Mouse (Mus musculus) MEL (cell line): ENCODE data around the gene Olfr1501. TPM values are rescaled to one million over a fixed set of nuclear protein-coding genes. Genes with fewer than 3 reads are reported as not detected.

ENCODE experiments used
- DNase-seq: peaks from one replicate; pipeline ENCODE4 v3.0.0; 2011; ENCODE audit warnings: low read depth, low spot score
- H3K27ac ChIP-seq: 2 replicates; pipeline ENCODE4 v1.5.1; 2012; ENCODE audit warnings: low read depth, mild to moderate bottlenecking, control low read depth, low read length, moderate library complexity; ENCODE audit not compliant: control insufficient read depth
- H3K27me3 ChIP-seq, 2 experiments: fragments of 150-350 bp in 1 of 2; sonication (generic) in 1 of 2; 2 replicates each; pipeline ENCODE4 v1.6.1; 2012; ENCODE audit warnings: low read length in 2 of 2, mild to moderate bottlenecking in 2 of 2, improper control_type of control experiment in 1 of 2, moderate library complexity in 1 of 2; ENCODE audit not compliant: insufficient read depth in 2 of 2, control insufficient read depth in 1 of 2
- H3K36me3 ChIP-seq, 2 experiments: 2 replicates each; pipeline ENCODE4 v1.6.1; 2012 to 2014; ENCODE audit warnings: low read length in 2 of 2, improper control_type of control experiment in 1 of 2, inconsistent platforms in 1 of 2, mild to moderate bottlenecking in 1 of 2; ENCODE audit not compliant: insufficient read depth in 2 of 2, control insufficient read depth in 1 of 2
- H3K4me1 ChIP-seq, 2 experiments: fragments of 150-350 bp in 1 of 2; sonication (generic) in 1 of 2; 2 replicates each; pipeline ENCODE4 v1.6.1; 2012; ENCODE audit warnings: low read length in 2 of 2, improper control_type of control experiment in 1 of 2, mild to moderate bottlenecking in 1 of 2; ENCODE audit not compliant: insufficient read depth in 2 of 2, control insufficient read depth in 1 of 2
- H3K4me3 ChIP-seq, 2 experiments: fragments of 150-350 bp in 1 of 2; sonication (generic) in 1 of 2; 2 replicates each; pipeline ENCODE4 v1.5.1; 2012; ENCODE audit warnings: low read depth in 2 of 2, low read length in 2 of 2, mild to moderate bottlenecking in 2 of 2, moderate library complexity in 2 of 2, control low read depth in 1 of 2, improper control_type of control experiment in 1 of 2; ENCODE audit not compliant: control insufficient read depth in 1 of 2, insufficient read depth in 1 of 2
- H3K79me2 ChIP-seq: 2 replicates; pipeline ENCODE4 v1.6.1; 2012; ENCODE audit warnings: mild to moderate bottlenecking, low read length, moderate library complexity; ENCODE audit not compliant: control insufficient read depth, poor library complexity, insufficient read depth
- H3K9ac ChIP-seq: 2 replicates; pipeline ENCODE4 v1.6.1; 2012; ENCODE audit warnings: low read depth, mild to moderate bottlenecking, control low read depth, low read length, moderate library complexity; ENCODE audit not compliant: control insufficient read depth, poor library complexity, severe bottlenecking
- H3K9me3 ChIP-seq: fragments of 150-350 bp; sonication (generic); replicated peaks from 2 replicates; pipeline ENCODE4 v1.6.1; 2012; ENCODE audit warnings: mild to moderate bottlenecking, low read length, improper control_type of control experiment, moderate library complexity; ENCODE audit not compliant: insufficient read depth
- EP300 ChIP-seq, 2 experiments: IDR thresholded peaks; 2 replicates each; pipeline ENCODE4 v1.6.1; 2011; ENCODE audit warnings: improper control_type of control experiment in 2 of 2, low read length in 2 of 2, low read depth in 1 of 2, mild to moderate bottlenecking in 1 of 2
- GATA1 ChIP-seq: IDR thresholded peaks from 2 replicates; pipeline ENCODE4 v1.6.1; 2011; ENCODE audit warnings: low read depth, low read length, improper control_type of control experiment
- JUND ChIP-seq: IDR thresholded peaks from 2 replicates; pipeline ENCODE4 v1.6.1; 2011; ENCODE audit warnings: low read depth, mild to moderate bottlenecking, improper control_type of control experiment, low read length
- KAT2A ChIP-seq: conservative IDR thresholded peaks from 2 replicates; pipeline ENCODE4 v1.6.1; 2012; ENCODE audit warnings: low read depth, low read length, improper control_type of control experiment, inconsistent platforms
- POLR2AphosphoS2 ChIP-seq: IDR thresholded peaks from 2 replicates; pipeline ENCODE4 v1.6.1; 2011; ENCODE audit warnings: low read length, improper control_type of control experiment
- POLR2AphosphoS5 ChIP-seq: IDR thresholded peaks from 2 replicates; pipeline ENCODE4 v1.6.1; 2012; ENCODE audit warnings: low read depth, borderline replicate concordance, mild to moderate bottlenecking, inconsistent platforms, low read length, moderate library complexity, mixed read lengths
- SIN3A ChIP-seq: IDR thresholded peaks from 2 replicates; pipeline ENCODE4 v1.6.1; 2012; ENCODE audit warnings: low read length, improper control_type of control experiment, inconsistent platforms
- polyA plus RNA-seq, 2 experiments: library from polyadenylated mRNA; stranded (reverse) in 1 of 2; unstranded in 1 of 2; fragments of >175 nt in 1 of 2; fragments of >200 nt in 1 of 2; gene quantifications; 2 replicates each; pipeline versions ENCODE4 v1.2.1 to v1.2.4; 2012; ENCODE audit warnings: low replicate concordance in 2 of 2, low read depth in 1 of 2; ENCODE audit not compliant: insufficient read length in 2 of 2, insufficient read depth in 1 of 2, missing spikeins in 1 of 2
- total RNA-seq: library from RNA; depleted of rRNA; stranded (reverse); fragments of 300-350 nt; gene quantifications from 2 replicates; pipeline ENCODE4 v1.2.3, GENCODE M21; 2012; rRNA removed

Olfr1501 gene
- total and polyA plus RNA-seq, 3 experiments: not detected

- no peak for DNase-seq
- TF ChIP-seq EP300 (IDR thresholded peaks at IDR 0.05; ENCODE audit: low read depth in 1 of 2, low read length in 2 of 2): no peak
- TF ChIP-seq POLR2AphosphoS2: no peak
- no peak for TF ChIP-seq KAT2A
- no peak for TF ChIP-seq SIN3A
- no peak for TF ChIP-seq GATA1
- no peak for TF ChIP-seq JUND
- TF ChIP-seq POLR2AphosphoS5: no peak
- TF ChIP-seq, all 39 proteins: peak for 0
Measured at GRCm38 (mm10) chr19:13798102-13798501, 52.4 kb downstream of the Olfr1501 start, which contains the start of gene Olfr1497. Gene Olfr1497 (minus strand): TSS chr19:13798202.

More at GRCm38 (mm10) chr19:13798102-13798501, 52.4 kb downstream of the Olfr1501 start, which contains the start of gene Olfr1497:
- Histone ChIP-seq H3K27me3 (no peaks in the 10 kb centered on the region), H3K79me2 (no peaks in the 10 kb centered on the region), H3K4me1 (no peaks in the 10 kb centered on the region), H3K4me3 (no peak within 1 kb of the TSS), H3K27ac (no peak within 1 kb of the TSS), H3K9ac (no peak within 1 kb of the TSS), H3K9me3 (no peaks in the 10 kb centered on the region), H3K36me3 (no peaks in the 10 kb centered on the region)

Other genes starting within 250 kb of the Olfr1501 start
- not detected in 2 replicates for gene Olfr1487, start 233.3 kb downstream of the Olfr1501 start, total RNA-seq
- gene Olfr1487, start 233.3 kb downstream of the Olfr1501 start, polyA plus RNA-seq: not detected
- gene Olfr1489, start 219.1 kb downstream of the Olfr1501 start, total RNA-seq: not detected in 2 replicates
- gene Olfr1489, start 219.1 kb downstream of the Olfr1501 start, polyA plus RNA-seq: not detected
- not detected in 2 replicates for gene Olfr1490, start 199.6 kb downstream of the Olfr1501 start, total RNA-seq
- not detected for gene Olfr1490, start 199.6 kb downstream of the Olfr1501 start, polyA plus RNA-seq
- gene Olfr1491, start 153.4 kb downstream of the Olfr1501 start, total RNA-seq: not detected in 2 replicates
- gene Olfr1491, start 153.4 kb downstream of the Olfr1501 start, polyA plus RNA-seq: not detected
- gene Olfr1493-ps1, start 127.4 kb downstream of the Olfr1501 start, total RNA-seq: not detected in 2 replicates
- not detected for gene Olfr1493-ps1, start 127.4 kb downstream of the Olfr1501 start, polyA plus RNA-seq
- not detected in 2 replicates for gene Olfr1494, start 111.0 kb downstream of the Olfr1501 start, total RNA-seq
- gene Olfr1494, start 111.0 kb downstream of the Olfr1501 start, polyA plus RNA-seq: not detected
- gene Olfr1495, start 86.1 kb downstream of the Olfr1501 start, total RNA-seq: not detected in 2 replicates
- not detected for gene Olfr1495, start 86.1 kb downstream of the Olfr1501 start, polyA plus RNA-seq
- gene Olfr1496, start 72.8 kb downstream of the Olfr1501 start, total RNA-seq: not detected in 2 replicates
- gene Olfr1496, start 72.8 kb downstream of the Olfr1501 start, polyA plus RNA-seq: not detected
- not detected in 2 replicates for gene Olfr1497, start 52.5 kb downstream of the Olfr1501 start, total RNA-seq
- not detected for gene Olfr1497, start 52.5 kb downstream of the Olfr1501 start, polyA plus RNA-seq
- not detected in 2 replicates for gene Olfr1499, start 31.2 kb downstream of the Olfr1501 start, total RNA-seq
- gene Olfr1499, start 31.2 kb downstream of the Olfr1501 start, polyA plus RNA-seq: not detected
- gene Olfr1500, start 20.2 kb downstream of the Olfr1501 start, total RNA-seq: not detected in 2 replicates
- not detected for gene Olfr1500, start 20.2 kb downstream of the Olfr1501 start, polyA plus RNA-seq
- not detected in 2 replicates for gene Olfr1502, start 11.1 kb upstream of the Olfr1501 start, total RNA-seq
- not detected for gene Olfr1502, start 11.1 kb upstream of the Olfr1501 start, polyA plus RNA-seq
- not detected in 2 replicates for gene Olfr1504, start 47.2 kb upstream of the Olfr1501 start, total RNA-seq
- not detected for gene Olfr1504, start 47.2 kb upstream of the Olfr1501 start, polyA plus RNA-seq
- not detected in 2 replicates for gene Olfr1505, start 62.8 kb upstream of the Olfr1501 start, total RNA-seq
- under 1 TPM in 1 of 2 experiments, not detected in 1; 0.01 TPM for gene Olfr1505, start 62.8 kb upstream of the Olfr1501 start, polyA plus RNA-seq